Mouse (Mus musculus) embryonic facial prominence, embryonic 12.5 days (tissue): ENCODE measurements around the gene Hcst. TPM values are rescaled to one million over a fixed set of nuclear protein-coding genes. Genes with fewer than 3 reads are reported as not detected.

Experiments used
- polyA plus RNA-seq: library from polyadenylated mRNA; unstranded; fragments of >200 nt; fragmentation: Nextera tagmentation; extraction: Ambion mirVana; gene quantifications from 2 replicates; pipeline ENCODE4 v1.2.1, GENCODE M21; 2016

The Hcst gene
- polyA plus RNA-seq, 1 experiment from 2014 or later = 0.70 TPM

Other genes starting within 250 kb of the Hcst start
- 4.2 and 4.7 TPM in 2 replicates for gene Cox7a1, start 235.7 kb downstream of the Hcst start, polyA plus RNA-seq
- 80.5 and 86.6 TPM in 2 replicates for gene Capns1, start 221.0 kb downstream of the Hcst start, polyA plus RNA-seq
- 161 and 181 TPM in 2 replicates for gene Polr2i, start 187.9 kb downstream of the Hcst start, polyA plus RNA-seq
- gene Tbcb, start 187.6 kb downstream of the Hcst start, polyA plus RNA-seq = 224 and 250 TPM in 2 replicates
- 0.38 TPM in 1 of 2 replicates, not detected in the other for gene Ovol3, start 184.1 kb downstream of the Hcst start, polyA plus RNA-seq
- 0.33 and 0.40 TPM in 2 replicates for gene Thap8, start 139.8 kb downstream of the Hcst start, polyA plus RNA-seq
- 8.9 and 9.9 TPM in 2 replicates for gene Wdr62, start 139.4 kb downstream of the Hcst start, polyA plus RNA-seq
- 54.0 and 55.1 TPM in 2 replicates for gene Clip3, start 128.1 kb downstream of the Hcst start, polyA plus RNA-seq
- 88.6 and 92.2 TPM in 2 replicates for gene Alkbh6, start 111.1 kb downstream of the Hcst start, polyA plus RNA-seq
- gene Syne4, start 105.0 kb downstream of the Hcst start, polyA plus RNA-seq = 94.9 and 101 TPM in 2 replicates
- 0.87 and 2.9 TPM in 2 replicates for gene E130208F15Rik, start 98.1 kb downstream of the Hcst start, polyA plus RNA-seq
- 21.8 and 23.4 TPM in 2 replicates for gene Sdhaf1, start 96.0 kb downstream of the Hcst start, polyA plus RNA-seq
- 8.3 and 8.6 TPM in 2 replicates for gene Lrfn3, start 57.1 kb downstream of the Hcst start, polyA plus RNA-seq
- 16.7 and 18.7 TPM in 2 replicates for gene Tyrobp, start 6.1 kb downstream of the Hcst start, polyA plus RNA-seq
- gene Nfkbid, start 1.9 kb upstream of the Hcst start, polyA plus RNA-seq = 2.1 and 2.9 TPM in 2 replicates
- 66.5 and 74.7 TPM in 2 replicates for gene Aplp1, start 25.7 kb upstream of the Hcst start, polyA plus RNA-seq
- 0.46 and 0.52 TPM in 2 replicates for gene Kirrel2, start 37.8 kb upstream of the Hcst start, polyA plus RNA-seq
- gene Nphs1, start 38.5 kb upstream of the Hcst start, polyA plus RNA-seq = 0.10 and 0.29 TPM in 2 replicates
- gene Prodh2, start 73.8 kb upstream of the Hcst start, polyA plus RNA-seq = not detected in 2 replicates
- gene Arhgap33, start 115.2 kb upstream of the Hcst start, polyA plus RNA-seq = 20.0 and 26.5 TPM in 2 replicates
- gene Hspb6, start 132.3 kb upstream of the Hcst start, polyA plus RNA-seq = 8.5 and 9.2 TPM in 2 replicates
- 15.6 and 16.0 TPM in 2 replicates for gene Proser3, start 132.4 kb upstream of the Hcst start, polyA plus RNA-seq
- gene Lin37, start 140.0 kb upstream of the Hcst start, polyA plus RNA-seq = 44.7 and 49.1 TPM in 2 replicates
- gene U2af1l4, start 143.4 kb upstream of the Hcst start, polyA plus RNA-seq = 94.1 TPM in 2 replicates
- gene Gm49396, start 143.5 kb upstream of the Hcst start, polyA plus RNA-seq = 16.5 and 17.4 TPM in 2 replicates
- gene Psenen, start 143.8 kb upstream of the Hcst start, polyA plus RNA-seq = 132 and 138 TPM in 2 replicates
- gene Igflr1, start 145.6 kb upstream of the Hcst start, polyA plus RNA-seq = 4.1 and 5.5 TPM in 2 replicates
- gene Kmt2b, start 168.9 kb upstream of the Hcst start, polyA plus RNA-seq = 11.6 and 12.6 TPM in 2 replicates
- 0.17 and 0.19 TPM in 2 replicates for gene Zbtb32, start 179.1 kb upstream of the Hcst start, polyA plus RNA-seq
- gene Upk1a, start 193.0 kb upstream of the Hcst start, polyA plus RNA-seq = 0.37 and 0.73 TPM in 2 replicates
- gene Cox6b1, start 206.3 kb upstream of the Hcst start, polyA plus RNA-seq = 761 and 784 TPM in 2 replicates
- not detected in 2 replicates for gene Etv2, start 216.0 kb upstream of the Hcst start, polyA plus RNA-seq
- gene Rbm42, start 230.5 kb upstream of the Hcst start, polyA plus RNA-seq = 151 and 154 TPM in 2 replicates
- gene Haus5, start 245.1 kb upstream of the Hcst start, polyA plus RNA-seq = 54.8 and 59.3 TPM in 2 replicates